Comparison of ENCODE assay signal across 7 mouse cellular contexts in the genomic region with DNA sequence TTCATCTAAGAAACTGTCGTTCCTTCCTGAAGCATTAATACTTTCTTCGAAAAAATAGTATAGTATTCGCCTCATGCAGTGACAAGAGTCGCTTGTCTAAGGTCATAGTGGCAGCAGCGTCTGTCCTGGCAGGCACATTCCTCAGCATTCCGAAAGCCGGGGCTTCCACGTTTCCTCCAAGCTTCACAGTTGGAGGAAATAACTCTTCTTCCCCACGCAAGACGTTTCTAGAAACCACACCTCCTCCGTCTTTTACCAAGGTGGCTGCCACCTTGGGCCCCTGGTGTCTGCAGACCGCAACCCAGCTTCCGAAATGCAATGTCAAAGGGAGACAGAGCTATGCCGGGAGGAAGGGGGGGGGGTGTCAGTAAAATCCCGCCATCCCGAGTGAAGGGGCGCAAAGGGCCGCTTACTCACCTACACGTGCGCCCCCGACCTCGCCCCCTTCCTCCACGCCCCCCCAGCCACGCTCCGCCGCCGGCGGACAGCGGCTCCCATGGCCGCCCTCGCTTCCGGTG. TPM values are rescaled to one million over a fixed set of nuclear protein-coding genes. Genes with fewer than 3 reads are reported as not detected.
DNase-seq lines count a peak whose midpoint lies in the region; ATAC-seq and TF ChIP-seq lines count a peak whose summit lies in the region.

No protein-coding gene starts in this region.

- TF ChIP-seq POLR2A in embryonic fibroblast, embryonic 13.5 days (IDR thresholded peaks at IDR 0.05; ENCODE audit: low read depth, low read length) = no peak

- peak overlapping the region; percentile 97 for H3K27ac ChIP-seq in embryonic fibroblast, embryonic 13.5 days (ENCODE audit: insufficient read depth, low read length)
- H3K27ac ChIP-seq in midbrain, embryonic 14.5 days (replicated peaks; ENCODE audit: low read depth, low read length) = peak overlapping the region; percentile 93

- H3K36me3 ChIP-seq in midbrain, embryonic 14.5 days (ENCODE audit: control insufficient read depth, insufficient read depth, low read length) = peaks cover 29% of the 10 kb centered on the region

- peak overlapping the region; percentile 82 for H3K4me2 ChIP-seq in midbrain, embryonic 14.5 days (ENCODE audit: low read length)

- ATAC-seq in midbrain, embryonic 14.5 days (ENCODE audit: low FRiP score, low TSS enrichment) = no peak

- no peak for TF ChIP-seq CTCF in embryonic fibroblast, embryonic 13.5 days (IDR thresholded peaks at IDR 0.05; ENCODE audit: borderline replicate concordance, insufficient read depth, low read length)

- no peaks in the 10 kb centered on the region for H3K27me3 ChIP-seq in midbrain, embryonic 14.5 days (ENCODE audit: control insufficient read depth, insufficient read depth, low read length)

- H3K4me3 ChIP-seq in embryonic fibroblast, embryonic 13.5 days (ENCODE audit: insufficient read depth, low read length) = peak overlapping the region; percentile 86
- H3K4me3 ChIP-seq in midbrain, embryonic 14.5 days (replicated peaks; ENCODE audit: low read depth, low read length) = peak overlapping the region; percentile 94

- H3K9me3 ChIP-seq in midbrain, embryonic 14.5 days (ENCODE audit: control insufficient read depth, low read length) = no peaks in the 10 kb centered on the region

- peak; percentile 17 for DNase-seq in layer of hippocampus, adult 9-11 months
- no peak for DNase-seq in layer of hippocampus, adult 9-10 months (ENCODE audit: low spot score)
- peak; percentile 60 for DNase-seq in T-cell, adult 2 months (ENCODE audit: low spot score)
- peak; percentile 38 to 58 for DNase-seq in kidney, postnatal 25 days
- peak; percentile 58 for DNase-seq in midbrain, embryonic 14.5 days
- DNase-seq in spleen, adult 18-20 months = no peak

- H3K4me1 ChIP-seq in embryonic fibroblast, embryonic 13.5 days (ENCODE audit: control insufficient read depth, insufficient read depth, low read length) = no peaks in the 10 kb centered on the region; the same call in 1 of the 2 replicates
- peaks cover 25% of the 10 kb centered on the region for H3K4me1 ChIP-seq in midbrain, embryonic 14.5 days (ENCODE audit: control insufficient read depth, insufficient read depth, low read length)

- H3K9ac ChIP-seq in midbrain, embryonic 14.5 days (replicated peaks; ENCODE audit: low read length) = peak overlapping the region; percentile 70

- WGBS in midbrain, embryonic 14.5 days = under 1% methylated on average over 31 of the region's 32 CpGs

RNA-seq across cellular contexts. Expression of a gene that starts 0.9 kb away (rescaled TPM):
- 14.0 and 17.7 TPM in 2 replicates for polyA plus RNA-seq in embryonic fibroblast, embryonic 13.5 days (2011; ENCODE audit: insufficient read length, low read depth, missing spikeins)
- polyA plus RNA-seq in midbrain, embryonic 14.5 days (2014; fragmentation: Nextera tagmentation; extraction: Ambion mirVana) = 42.3 and 44.7 TPM in 2 replicates

RNA-seq across cellular contexts. Expression of a gene that starts 40.5 kb away (rescaled TPM):
- polyA plus RNA-seq in embryonic fibroblast, embryonic 13.5 days (2011; ENCODE audit: insufficient read length, low read depth, missing spikeins) = 417 and 446 TPM in 2 replicates
- 552 and 556 TPM in 2 replicates for polyA plus RNA-seq in midbrain, embryonic 14.5 days (2014; fragmentation: Nextera tagmentation; extraction: Ambion mirVana)

Comparison
In these comparisons a context has a peak if more than half of its experiments do, and no peak if none do; other contexts are left out.
1. DNase-seq: peak in layer of hippocampus, adult 9-11 months (single experiment), T-cell, adult 2 months (single experiment), kidney, postnatal 25 days (2 of 2) and midbrain, embryonic 14.5 days (single experiment); none in layer of hippocampus, adult 9-10 months (single experiment) and spleen, adult 18-20 months (0 of 2).